Mouse (Mus musculus): Measurements from ENCODE around the gene Plk2. TPM values are rescaled to one million over a fixed set of nuclear protein-coding genes. Genes with fewer than 3 reads are reported as not detected.
"Not testable (repeated sequence)": the region's sequence is repeated elsewhere in the genome, so short reads cannot be mapped to it uniquely, and the experiment has no call there.

The Plk2 gene
- 30.9 and 37.3 TPM in 2 replicates for total RNA-seq (2021)
- long read RNA-seq, experiment 1, transcript Plk2-201 (14 exons, 2,800 nt) = major isoform, 52 of 61 reads
- long read RNA-seq, experiment 1, partial matches to known transcripts = 1 of 61 reads
- long read RNA-seq, experiment 1, other reads (novel, unspliced or antisense) = 8 of 61 reads
- long read RNA-seq, experiment 2, transcript Plk2-201 (14 exons, 2,800 nt) = major isoform, 35 of 37 reads
- long read RNA-seq, experiment 2, partial matches to known transcripts = 0 of 37 reads
- long read RNA-seq, experiment 2, other reads (novel, unspliced or antisense) = 2 of 37 reads

GRCm38 (mm10) chr13:110394291-110395178, at the start of gene Plk2:
Plk2 (plus strand) TSS chr13:110395046.
- DNase-seq = peak; percentile 96

- DNase-seq = no peak
Observed at GRCm38 (mm10) chr13:110346707-110347106, 48.1 kb upstream of the Plk2 start.

DNA sequence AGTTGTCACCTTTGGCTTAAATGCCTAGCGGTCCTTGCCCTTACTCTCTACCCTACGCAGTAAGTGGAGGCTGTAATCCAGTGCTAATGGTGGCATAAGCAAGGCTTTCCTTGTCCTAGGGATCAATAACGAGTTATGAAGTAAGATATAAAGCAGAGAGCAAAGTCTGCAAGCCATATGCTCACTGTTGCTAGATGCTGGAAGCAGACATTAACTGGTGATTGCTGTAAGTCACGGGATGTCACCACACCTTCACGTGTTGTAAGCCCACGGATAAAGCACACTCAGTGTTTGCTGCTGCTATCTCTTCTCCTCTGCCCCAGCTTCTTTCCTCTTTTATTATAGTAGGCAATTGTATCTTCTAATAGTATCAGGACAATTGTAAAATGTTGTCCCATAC, 43.8 kb upstream of the Plk2 start:
- DNase-seq = no peak

- no peak for DNase-seq
Observed at GRCm38 (mm10) chr13:110356941-110357340, 37.9 kb upstream of the Plk2 start, which contains the start of gene Gapt. Gapt (minus strand) TSS chr13:110357199.

GRCm38 (mm10) chr13:110363722-110364121, 31.1 kb upstream of the Plk2 start:
- DNase-seq = no peak

GRCm38 (mm10) chr13:110366477-110366876, 28.4 kb upstream of the Plk2 start:
- no peak for DNase-seq

DNA sequence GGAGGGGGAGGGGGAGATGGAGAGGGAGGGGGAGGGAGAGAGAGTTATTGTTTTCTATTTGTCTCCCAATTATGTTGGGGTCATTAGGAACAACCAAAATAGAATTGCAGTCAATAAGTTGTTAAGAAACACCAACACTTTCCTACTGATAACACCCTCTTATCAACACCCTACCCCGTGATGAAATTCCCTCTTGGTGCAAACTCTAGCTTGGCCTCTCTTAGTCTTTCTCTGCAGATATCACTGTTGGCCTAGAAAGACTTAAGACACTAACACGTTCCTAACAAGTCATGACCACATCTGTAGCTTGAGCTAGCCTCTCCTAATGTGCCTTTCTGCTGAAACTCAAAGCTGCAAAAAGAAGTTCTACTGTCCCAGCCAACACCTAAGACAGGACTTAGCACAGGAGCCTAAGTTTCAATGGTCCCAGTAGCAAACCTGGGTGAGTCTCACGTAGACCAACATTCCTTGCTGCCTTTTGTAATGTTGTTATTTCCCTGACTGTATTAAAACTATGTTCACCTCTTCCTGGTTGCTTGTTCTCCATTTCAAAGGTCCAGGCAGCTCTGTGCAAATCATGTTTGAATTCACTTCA, 26.8 kb upstream of the Plk2 start:
- DNase-seq = no peak

GRCm38 (mm10) chr13:110368556-110369040, 26.2 kb upstream of the Plk2 start:
- peak; percentile 51 for DNase-seq

- no peak for DNase-seq
Observed at GRCm38 (mm10) chr13:110369673-110370072, 25.2 kb upstream of the Plk2 start.

GRCm38 (mm10) chr13:110382447-110382901, 12.4 kb upstream of the Plk2 start:
- DNase-seq = peak; percentile 39

DNA sequence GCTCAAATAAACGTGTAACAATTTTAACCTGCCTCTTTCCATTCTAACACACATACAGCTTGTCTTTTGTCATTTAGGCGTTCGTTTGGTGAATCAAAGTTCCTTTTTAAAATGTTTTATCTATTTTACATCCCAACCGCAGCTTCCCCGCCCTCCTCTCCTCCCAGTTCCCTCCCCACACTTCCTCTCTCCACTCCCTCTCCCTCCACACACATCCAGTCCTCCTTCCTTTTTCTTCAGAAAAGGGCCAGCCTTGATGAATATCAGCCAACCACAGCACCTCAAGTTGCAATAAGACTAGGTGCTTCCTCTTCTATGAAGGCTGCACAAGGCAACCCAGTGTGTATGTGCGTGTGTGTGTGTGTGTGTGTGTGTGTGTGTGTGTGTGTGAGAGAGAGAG, 10.3 kb upstream of the Plk2 start:
- no peak for DNase-seq

DNA sequence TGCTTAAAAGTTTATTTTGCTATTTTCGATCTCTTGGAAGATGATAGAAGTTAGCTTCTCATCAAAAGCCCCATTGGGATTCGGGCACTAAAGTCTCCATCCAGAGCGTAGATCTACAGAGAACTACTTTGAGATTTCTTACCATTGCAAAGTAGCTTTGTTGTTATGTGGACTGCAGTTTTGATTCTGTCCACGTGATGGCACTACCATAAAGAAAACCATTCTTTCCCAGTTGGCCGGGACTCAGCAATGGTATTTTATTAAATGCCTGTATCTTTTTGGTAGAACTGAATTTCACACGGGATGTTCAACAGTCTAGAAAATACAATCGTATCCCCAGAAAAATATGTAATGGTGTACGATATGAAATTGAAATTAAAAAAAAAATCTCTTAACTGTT, 2.6 kb upstream of the Plk2 start:
- peak; percentile 68 for DNase-seq

DNA sequence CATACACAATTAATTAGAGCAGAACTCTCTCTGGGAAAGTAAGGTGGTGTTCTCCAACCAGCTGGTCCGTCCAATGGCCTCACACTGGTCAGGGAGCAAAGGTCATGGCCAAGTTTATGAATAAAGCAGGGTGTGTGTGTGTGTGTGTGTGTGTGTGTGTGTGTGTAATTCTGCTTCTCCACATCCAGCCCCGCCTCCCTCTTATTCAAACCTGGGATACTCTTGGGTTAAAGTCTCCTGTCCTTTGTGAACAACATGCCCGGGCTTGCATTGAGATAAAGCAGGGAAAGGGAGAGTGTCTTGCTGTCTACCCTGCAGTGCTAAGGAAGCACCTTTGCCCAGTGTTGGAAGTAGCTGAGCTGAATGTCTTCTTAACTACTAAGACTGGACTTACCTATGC, 2.2 kb upstream of the Plk2 start:
- no peak for DNase-seq

DNA sequence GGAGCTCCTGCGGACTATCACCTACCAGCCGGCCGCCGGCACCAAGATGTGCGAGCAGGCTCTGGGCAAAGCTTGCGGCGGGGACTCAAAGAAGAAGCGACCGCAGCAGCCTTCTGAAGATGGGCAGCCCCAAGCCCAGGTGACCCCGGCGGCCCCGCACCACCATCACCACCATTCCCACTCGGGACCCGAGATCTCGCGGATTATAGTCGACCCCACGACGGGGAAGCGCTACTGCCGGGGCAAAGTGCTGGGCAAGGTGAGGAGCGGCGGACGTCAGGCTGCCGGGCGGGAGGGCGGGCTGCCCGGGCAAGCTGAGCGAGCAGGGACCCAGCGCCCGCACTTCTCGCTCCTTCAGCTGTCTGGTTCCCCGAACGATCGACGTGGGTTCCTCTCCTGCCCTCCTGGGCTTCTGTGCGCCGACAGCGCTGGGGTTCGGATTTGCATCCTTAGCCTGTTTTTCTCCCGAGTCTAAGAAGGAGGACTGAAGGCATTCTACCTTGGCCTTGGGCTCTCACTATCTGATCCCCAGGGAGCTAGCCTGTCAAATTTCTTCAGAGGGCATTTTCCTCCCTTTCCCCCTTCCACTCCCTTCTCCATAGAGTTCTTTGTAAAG, 441 bp downstream of the Plk2 start:
- DNase-seq = peak; percentile 52

DNA sequence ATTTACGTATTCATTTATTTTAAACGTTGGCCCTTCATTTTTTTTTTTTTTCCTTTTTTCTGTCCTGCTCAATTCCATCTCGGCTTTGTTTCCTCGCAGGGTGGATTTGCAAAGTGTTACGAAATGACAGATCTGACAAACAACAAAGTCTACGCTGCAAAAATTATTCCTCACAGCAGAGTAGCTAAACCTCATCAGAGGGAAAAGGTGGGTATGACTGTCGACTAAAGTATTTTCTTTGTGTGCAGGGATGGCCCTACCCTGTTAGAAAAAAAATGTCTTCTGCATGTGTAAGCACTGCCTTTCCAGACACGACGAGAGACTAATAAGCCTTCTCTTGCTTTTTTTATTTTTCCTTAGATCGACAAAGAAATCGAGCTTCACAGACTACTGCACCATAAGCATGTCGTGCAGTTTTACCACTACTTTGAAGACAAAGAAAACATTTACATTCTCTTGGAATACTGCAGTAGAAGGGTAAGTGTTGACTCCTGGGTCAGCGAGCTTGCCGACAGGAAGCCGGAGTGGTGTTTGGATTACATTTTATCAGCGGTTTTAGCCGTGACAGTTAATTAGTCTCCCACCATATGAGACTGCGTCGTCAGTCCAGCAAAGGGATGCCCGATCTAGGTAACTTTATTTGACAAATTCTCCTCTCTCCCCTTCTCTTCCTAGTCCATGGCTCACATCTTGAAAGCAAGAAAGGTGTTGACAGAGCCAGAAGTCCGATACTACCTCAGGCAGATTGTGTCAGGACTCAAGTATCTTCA, 1.3 kb downstream of the Plk2 start:
- DNase-seq = no peak

- DNase-seq = no peak
Observed at GRCm38 (mm10) chr13:110397750-110398149, 2.9 kb downstream of the Plk2 start.

- no peak for DNase-seq
Observed at GRCm38 (mm10) chr13:110398513-110399270, 3.8 kb downstream of the Plk2 start.

GRCm38 (mm10) chr13:110401443-110401842, 6.6 kb downstream of the Plk2 start:
- DNase-seq = no peak

DNA sequence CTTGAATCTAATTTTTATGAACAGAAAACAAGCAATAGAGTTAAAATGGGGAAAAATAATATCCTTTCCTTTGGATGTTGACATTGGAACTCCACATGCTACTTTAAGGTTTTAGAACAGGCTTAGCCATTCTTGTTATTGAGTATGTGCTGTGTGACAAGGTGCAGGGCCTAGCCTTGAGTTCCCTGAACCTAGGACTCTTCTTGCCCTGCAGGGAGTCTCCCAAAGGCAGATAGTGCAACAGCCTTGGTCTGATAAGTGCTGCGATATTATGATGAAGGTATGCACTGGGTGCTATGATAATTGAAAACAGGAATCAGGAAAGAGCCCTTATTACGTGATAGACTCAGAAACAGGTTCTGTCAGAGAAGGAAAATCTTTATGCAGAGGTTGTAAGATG, 7.0 kb downstream of the Plk2 start:
- DNase-seq = no peak

DNA sequence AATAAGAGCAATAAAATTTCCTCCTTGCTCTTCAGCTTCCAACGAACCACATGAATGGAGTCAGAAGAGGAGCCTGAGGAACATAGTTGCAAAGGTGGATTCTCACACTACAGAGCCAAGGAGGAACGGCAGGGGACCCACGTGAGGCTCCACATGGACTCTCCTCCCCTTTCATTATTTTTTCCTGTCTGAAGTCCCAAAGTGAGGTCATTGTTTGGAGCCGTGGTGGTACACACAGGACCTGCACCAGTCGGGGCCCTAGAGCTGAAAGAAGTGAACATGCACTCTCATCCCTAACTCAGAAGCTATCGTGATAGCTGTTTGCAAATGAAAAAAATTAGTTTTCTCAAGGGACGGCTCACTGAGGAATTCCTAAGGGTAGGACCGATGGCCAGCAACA, 9.2 kb downstream of the Plk2 start:
- no peak for DNase-seq

GRCm38 (mm10) chr13:110404686-110405085, 9.8 kb downstream of the Plk2 start:
- DNase-seq = not testable (repeated sequence)

Data from adrenal gland, postnatal 14 days (tissue).